Mouse (Mus musculus): Measurements from ENCODE around the gene Atp6v0d1. TPM values are rescaled to one million over a fixed set of nuclear protein-coding genes. Genes with fewer than 3 reads are reported as not detected.

Gene Atp6v0d1
- total and polyA plus RNA-seq, 3 experiments = 37.0 to 178 (median 118) TPM

GRCm38 (mm10) chr8:105506977-105507376, 58.9 kb downstream of the Atp6v0d1 start:
- H3K36me3 ChIP-seq (replicated peaks) = no peaks in the 10 kb centered on the region
- peaks cover 4% of the 10 kb centered on the region for H3K4me1 ChIP-seq (ENCODE audit: insufficient read depth, low read depth, low read length)
- no peaks in the 10 kb centered on the region for H3K9me3 ChIP-seq (replicated peaks)
- ATAC-seq (ENCODE audit: extremely low read depth, insufficient number of reproducible peaks, low FRiP score, poor library complexity, severe bottlenecking) (no peak), DNase-seq (ENCODE audit: low spot score) (no peak)
- H3K4me3 ChIP-seq (ENCODE audit: low read depth, low read length) = no peak overlapping the region
- TF ChIP-seq CTCF (IDR thresholded peaks at IDR 0.05; ENCODE audit: low read depth, low read length) (no peak), GATA2 (IDR thresholded peaks at IDR 0.05; ENCODE audit: borderline replicate concordance, low read depth, low read length) (no peak), GATA1 (IDR thresholded peaks at IDR 0.05; ENCODE audit: borderline replicate concordance, low read length) (no peak), TAL1 (conservative IDR thresholded peaks at IDR 0.05; ENCODE audit: low read depth, low read length) (no peak), POLR2AphosphoS5 (IDR thresholded peaks at IDR 0.05; ENCODE audit: insufficient replicate concordance, low read depth, low read length) (no peak)
- H3K27me3 ChIP-seq (ENCODE audit: insufficient read depth, low read length) = peaks cover 44% of the 10 kb centered on the region

- H3K27me3 ChIP-seq (ENCODE audit: insufficient read depth, low read length) = peaks cover 41% of the 10 kb centered on the region
- ATAC-seq (ENCODE audit: extremely low read depth, insufficient number of reproducible peaks, low FRiP score, poor library complexity, severe bottlenecking) (no peak), DNase-seq (ENCODE audit: low spot score) (no peak)
- H3K9me3 ChIP-seq (replicated peaks) = no peaks in the 10 kb centered on the region
- H3K4me3 ChIP-seq (ENCODE audit: low read depth, low read length) = no peak overlapping the region
- TF ChIP-seq POLR2AphosphoS5 (IDR thresholded peaks at IDR 0.05; ENCODE audit: insufficient replicate concordance, low read depth, low read length) (no peak), GATA1 (IDR thresholded peaks at IDR 0.05; ENCODE audit: borderline replicate concordance, low read length) (no peak), CTCF (IDR thresholded peaks at IDR 0.05; ENCODE audit: low read depth, low read length) (no peak), GATA2 (IDR thresholded peaks at IDR 0.05; ENCODE audit: borderline replicate concordance, low read depth, low read length) (no peak), TAL1 (conservative IDR thresholded peaks at IDR 0.05; ENCODE audit: low read depth, low read length) (no peak)
- H3K36me3 ChIP-seq (replicated peaks) = no peaks in the 10 kb centered on the region
- no peaks in the 10 kb centered on the region for H3K4me1 ChIP-seq (ENCODE audit: insufficient read depth, low read depth, low read length)
Measured at GRCm38 (mm10) chr8:105504617-105505016, 61.2 kb downstream of the Atp6v0d1 start.

- Histone ChIP-seq H3K9me3 (replicated peaks) (no peaks in the 10 kb centered on the region), H3K4me1 (ENCODE audit: insufficient read depth, low read depth, low read length) (no peaks in the 10 kb centered on the region; the same call in 1 of the 2 replicates), H3K36me3 (replicated peaks) (no peaks in the 10 kb centered on the region), H3K4me3 (ENCODE audit: low read depth, low read length) (no peak overlapping the region), H3K27me3 (ENCODE audit: insufficient read depth, low read length) (peaks cover 23% of the 10 kb centered on the region)
- ATAC-seq (ENCODE audit: extremely low read depth, insufficient number of reproducible peaks, low FRiP score, poor library complexity, severe bottlenecking) (no peak), DNase-seq (ENCODE audit: low spot score) (no peak)
- TF ChIP-seq POLR2AphosphoS5 (IDR thresholded peaks at IDR 0.05; ENCODE audit: insufficient replicate concordance, low read depth, low read length) (no peak), GATA2 (IDR thresholded peaks at IDR 0.05; ENCODE audit: borderline replicate concordance, low read depth, low read length) (no peak), GATA1 (IDR thresholded peaks at IDR 0.05; ENCODE audit: borderline replicate concordance, low read length) (no peak), TAL1 (conservative IDR thresholded peaks at IDR 0.05; ENCODE audit: low read depth, low read length) (no peak), CTCF (IDR thresholded peaks at IDR 0.05; ENCODE audit: low read depth, low read length) (no peak)
Measured at GRCm38 (mm10) chr8:105499787-105500186, 66.1 kb downstream of the Atp6v0d1 start.

DNA sequence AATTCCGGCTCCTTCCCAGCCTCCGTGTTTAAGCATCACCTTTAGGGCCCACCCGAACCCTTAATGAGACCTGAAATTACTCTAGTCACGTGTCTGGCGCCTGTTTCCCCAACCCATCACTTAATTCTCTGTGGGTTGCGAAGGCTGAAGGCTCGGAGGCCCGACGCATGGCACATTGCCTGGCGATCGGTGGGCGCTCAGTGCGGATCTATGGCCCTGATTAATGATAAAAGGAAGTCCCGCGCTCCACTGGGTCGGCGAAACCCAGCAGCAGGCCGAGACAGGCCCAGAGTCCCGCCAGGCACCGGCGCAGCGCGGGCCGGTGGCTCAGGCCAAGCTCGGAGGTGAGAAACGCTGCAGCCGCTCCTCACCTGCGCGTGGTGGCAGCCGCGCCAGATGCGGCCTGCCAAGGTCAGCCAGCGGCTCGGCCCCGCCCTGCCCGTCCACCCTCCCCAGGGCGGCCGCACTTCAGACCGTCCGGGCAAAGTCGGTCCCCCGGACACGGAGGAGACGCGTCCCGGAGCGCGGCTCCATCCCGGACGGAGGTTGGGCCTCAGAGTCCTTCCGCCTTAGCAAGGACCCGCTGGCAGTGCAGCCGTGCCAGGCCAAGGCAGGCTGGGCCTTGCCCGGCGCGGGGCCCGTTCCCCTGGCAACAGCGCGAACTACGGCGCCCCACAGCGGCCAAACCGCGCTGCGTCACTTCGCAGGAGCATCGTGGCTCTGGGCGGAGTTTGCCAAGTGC, 69.2 kb downstream of the Atp6v0d1 start, which contains the start of gene Zdhhc1:
Gene Zdhhc1 (minus strand): TSS at position 464 of the 742 bp plus-strand sequence.
- H3K27me3 ChIP-seq (ENCODE audit: insufficient read depth, low read length) = peaks cover 20% of the 10 kb centered on the region
- no peaks in the 10 kb centered on the region for H3K36me3 ChIP-seq (replicated peaks)
- TF ChIP-seq CTCF (IDR thresholded peaks at IDR 0.05; ENCODE audit: low read depth, low read length) = no peak
- no peak within 1 kb of the TSS for H3K4me3 ChIP-seq (ENCODE audit: low read depth, low read length)
- DNase-seq (ENCODE audit: low spot score) (no peak), ATAC-seq (ENCODE audit: extremely low read depth, insufficient number of reproducible peaks, low FRiP score, poor library complexity, severe bottlenecking) (no peak)
- no peaks in the 10 kb centered on the region; the same call in 1 of the 2 replicates for H3K4me1 ChIP-seq (ENCODE audit: insufficient read depth, low read depth, low read length)
- H3K9me3 ChIP-seq (replicated peaks) = no peaks in the 10 kb centered on the region

DNA sequence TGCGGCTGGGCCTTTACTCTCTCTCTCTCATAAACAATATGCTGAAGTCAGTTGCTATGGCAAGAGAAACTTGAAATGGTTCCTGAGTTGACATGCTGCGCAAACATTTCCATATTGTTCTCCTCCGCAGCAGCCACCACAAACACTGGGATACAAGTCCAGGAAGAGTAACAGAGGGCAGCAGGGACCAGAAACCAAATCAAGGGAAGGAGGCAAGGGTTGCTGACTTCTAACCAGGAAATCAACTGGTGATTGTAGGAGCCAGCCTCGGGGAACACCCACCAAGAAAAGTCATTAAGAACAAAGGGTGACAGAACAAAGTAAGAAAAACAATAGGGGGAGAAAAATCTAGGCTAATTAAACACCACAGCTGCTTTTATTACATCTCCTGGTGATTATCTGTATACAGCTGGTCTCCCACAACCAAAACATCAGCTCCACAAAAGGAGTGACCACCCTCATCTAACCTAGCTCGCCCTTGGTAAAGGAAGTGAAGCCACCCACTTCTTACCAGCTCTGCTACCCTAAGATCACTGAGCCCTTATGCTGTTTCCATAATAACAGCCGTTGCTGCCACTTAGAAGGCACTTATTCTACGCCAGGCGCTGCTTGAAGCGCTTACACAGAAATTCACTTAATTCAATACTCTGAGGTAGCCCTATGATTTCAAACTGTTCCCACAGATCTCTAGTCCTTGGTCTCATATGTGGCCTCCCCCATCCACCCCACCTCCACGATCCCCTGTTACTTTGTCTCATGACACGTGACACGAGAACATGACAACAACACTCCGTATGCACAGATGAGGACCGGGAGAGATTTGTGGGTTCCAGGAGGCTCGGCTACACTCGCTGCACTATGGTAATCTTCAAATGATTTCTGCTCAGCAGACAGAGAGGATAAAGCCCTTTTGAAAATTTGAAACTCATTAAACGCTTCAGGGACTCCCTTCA, 70.2 kb downstream of the Atp6v0d1 start:
- H3K27me3 ChIP-seq (ENCODE audit: insufficient read depth, low read length) = peaks cover 25% of the 10 kb centered on the region
- H3K4me1 ChIP-seq (ENCODE audit: insufficient read depth, low read depth, low read length) = no peaks in the 10 kb centered on the region; the same call in 1 of the 2 replicates
- ATAC-seq (ENCODE audit: extremely low read depth, insufficient number of reproducible peaks, low FRiP score, poor library complexity, severe bottlenecking) = no peak
- no peaks in the 10 kb centered on the region for H3K36me3 ChIP-seq (replicated peaks)
- no peak overlapping the region for H3K4me3 ChIP-seq (ENCODE audit: low read depth, low read length)
- no peak for TF ChIP-seq TAL1 (conservative IDR thresholded peaks at IDR 0.05; ENCODE audit: low read depth, low read length)
- TF ChIP-seq GATA1 (IDR thresholded peaks at IDR 0.05; ENCODE audit: borderline replicate concordance, low read length) = no peak
- no peak for TF ChIP-seq CTCF (IDR thresholded peaks at IDR 0.05; ENCODE audit: low read depth, low read length)
- no peak for TF ChIP-seq GATA2 (IDR thresholded peaks at IDR 0.05; ENCODE audit: borderline replicate concordance, low read depth, low read length)
- TF ChIP-seq POLR2AphosphoS5 (IDR thresholded peaks at IDR 0.05; ENCODE audit: insufficient replicate concordance, low read depth, low read length) = no peak
- H3K9me3 ChIP-seq (replicated peaks) = no peaks in the 10 kb centered on the region
- DNase-seq (ENCODE audit: low spot score) = no peak

DNA sequence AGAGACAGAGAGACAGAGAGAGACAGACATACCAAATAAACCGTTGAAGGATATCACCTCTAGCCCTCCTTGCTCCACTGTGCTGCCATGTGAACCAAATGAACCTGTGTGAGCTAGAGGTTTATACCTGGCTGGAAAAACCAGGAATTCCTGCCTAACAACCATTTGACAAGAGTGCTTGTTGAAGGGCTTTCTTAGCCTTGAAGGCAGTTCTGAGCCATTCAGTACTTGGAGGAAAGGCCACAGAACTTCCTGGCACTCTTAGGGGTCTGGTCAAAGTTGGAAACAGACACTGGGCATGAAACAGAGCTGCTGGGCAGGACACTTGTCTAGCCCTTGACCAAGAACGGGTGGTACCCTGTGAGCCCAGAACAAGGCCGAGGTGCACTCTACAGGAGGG, 71.3 kb downstream of the Atp6v0d1 start:
- Histone ChIP-seq H3K27me3 (ENCODE audit: insufficient read depth, low read length) (peaks cover 21% of the 10 kb centered on the region), H3K4me1 (ENCODE audit: insufficient read depth, low read depth, low read length) (no peaks in the 10 kb centered on the region; the same call in 1 of the 2 replicates), H3K36me3 (replicated peaks) (no peaks in the 10 kb centered on the region), H3K9me3 (replicated peaks) (no peaks in the 10 kb centered on the region), H3K4me3 (ENCODE audit: low read depth, low read length) (no peak overlapping the region)
- ATAC-seq (ENCODE audit: extremely low read depth, insufficient number of reproducible peaks, low FRiP score, poor library complexity, severe bottlenecking) (no peak), DNase-seq (ENCODE audit: low spot score) (no peak)
- TF ChIP-seq CTCF (IDR thresholded peaks at IDR 0.05; ENCODE audit: low read depth, low read length) = no peak
- TF ChIP-seq GATA1 (IDR thresholded peaks at IDR 0.05; ENCODE audit: borderline replicate concordance, low read length) = no peak
- no peak for TF ChIP-seq TAL1 (conservative IDR thresholded peaks at IDR 0.05; ENCODE audit: low read depth, low read length)
- TF ChIP-seq GATA2 (IDR thresholded peaks at IDR 0.05; ENCODE audit: borderline replicate concordance, low read depth, low read length) = no peak
- TF ChIP-seq POLR2AphosphoS5 (IDR thresholded peaks at IDR 0.05; ENCODE audit: insufficient replicate concordance, low read depth, low read length) = no peak

Measured in G1E (cell line).